Mouse (Mus musculus): ENCODE data around the gene Camsap1.

Gene Camsap1

GRCm38 (mm10) chr2:25879061-25879460, 104.0 kb downstream of the Camsap1 start:
- no peak for DNase-seq

GRCm38 (mm10) chr2:25878516-25878915, 104.6 kb downstream of the Camsap1 start:
- no peak for DNase-seq

- DNase-seq, result no peak
Observed at GRCm38 (mm10) chr2:25877736-25878268, 105.3 kb downstream of the Camsap1 start.

GRCm38 (mm10) chr2:25877250-25877735, 105.8 kb downstream of the Camsap1 start:
- DNase-seq, result no peak
